Mouse (Mus musculus): ENCODE results near the gene Zfp574. TPM values are rescaled to one million over a fixed set of nuclear protein-coding genes. Genes with fewer than 3 reads are reported as not detected.

The Zfp574 gene
- polyA plus RNA-seq, 1 experiment from 2014 or later = 19.9 TPM

DNA sequence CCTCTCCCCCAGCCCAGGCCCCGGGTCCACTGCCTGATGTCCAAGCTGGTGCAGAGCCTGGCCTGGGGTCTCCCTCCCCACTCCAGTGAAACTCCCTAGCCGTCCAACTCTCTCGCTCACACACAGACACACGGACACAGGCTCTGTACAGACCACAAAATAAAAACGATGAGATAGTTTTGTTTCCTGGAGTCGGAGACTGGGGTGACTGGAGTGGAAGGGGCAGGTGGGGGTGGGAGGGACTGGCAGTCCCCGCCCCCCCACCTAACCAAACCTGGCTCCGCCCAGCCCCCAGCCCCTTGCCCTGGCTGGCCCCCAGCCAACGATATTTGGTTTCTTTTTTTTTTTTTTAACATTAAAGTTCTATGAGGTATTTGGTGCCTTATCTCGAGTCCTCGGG lies 16.6 kb downstream of the Zfp574 start:
- Histone ChIP-seq H3K27ac (ENCODE audit: low read depth, low read length) (peak overlapping the region; percentile 48; the same call in 1 of the 2 replicates), H3K4me3 (ENCODE audit: low read depth, low read length) (no peak overlapping the region), H3K9me3 (ENCODE audit: control insufficient read depth, low read length) (no peaks in the 10 kb centered on the region), H3K36me3 (ENCODE audit: control insufficient read depth, insufficient read depth, low read length) (peaks cover 2% of the 10 kb centered on the region; the same call in 1 of the 2 replicates), H3K4me1 (replicated peaks; ENCODE audit: control insufficient read depth, insufficient read depth, low read length) (peaks cover 8% of the 10 kb centered on the region; the same call in 1 of the 2 replicates), H3K9ac (ENCODE audit: low read depth, low read length) (no peak overlapping the region; the same call in 1 of the 2 replicates), H3K4me2 (replicated peaks; ENCODE audit: low read depth, low read length) (no peak overlapping the region), H3K27me3 (ENCODE audit: control insufficient read depth, insufficient read depth, low read length) (no peaks in the 10 kb centered on the region)
- ATAC-seq (ENCODE audit: low FRiP score) (no peak; the same call in none of the 2 replicates), DNase-seq (ENCODE audit: low spot score) (no peak)
- 22% methylated on average over 9 of the region's 11 CpGs for WGBS

GRCm38 (mm10) chr7:25089875-25090274 lies 17.5 kb downstream of the Zfp574 start:
- H3K27me3 ChIP-seq (ENCODE audit: control insufficient read depth, insufficient read depth, low read length) = no peaks in the 10 kb centered on the region
- DNase-seq (ENCODE audit: low spot score) (peak; percentile 32), ATAC-seq (ENCODE audit: low FRiP score) (no peak)
- no peak overlapping the region for H3K4me3 ChIP-seq (ENCODE audit: low read depth, low read length)
- H3K9me3 ChIP-seq (ENCODE audit: control insufficient read depth, low read length) = no peaks in the 10 kb centered on the region
- whole genome bisulfite sequencing = 13% methylated on average over 10 of the region's 10 CpGs
- peaks cover 8% of the 10 kb centered on the region; the same call in 1 of the 2 replicates for H3K4me1 ChIP-seq (replicated peaks; ENCODE audit: control insufficient read depth, insufficient read depth, low read length)
- H3K36me3 ChIP-seq (ENCODE audit: control insufficient read depth, insufficient read depth, low read length) = 0 out of 2 replicates have a peak, but pooled peaks cover 2% of the 10 kb centered on the region
- no peak overlapping the region for H3K27ac ChIP-seq (ENCODE audit: low read depth, low read length)
- no peak overlapping the region for H3K4me2 ChIP-seq (replicated peaks; ENCODE audit: low read depth, low read length)
- H3K9ac ChIP-seq (ENCODE audit: low read depth, low read length) = no peak overlapping the region

DNA sequence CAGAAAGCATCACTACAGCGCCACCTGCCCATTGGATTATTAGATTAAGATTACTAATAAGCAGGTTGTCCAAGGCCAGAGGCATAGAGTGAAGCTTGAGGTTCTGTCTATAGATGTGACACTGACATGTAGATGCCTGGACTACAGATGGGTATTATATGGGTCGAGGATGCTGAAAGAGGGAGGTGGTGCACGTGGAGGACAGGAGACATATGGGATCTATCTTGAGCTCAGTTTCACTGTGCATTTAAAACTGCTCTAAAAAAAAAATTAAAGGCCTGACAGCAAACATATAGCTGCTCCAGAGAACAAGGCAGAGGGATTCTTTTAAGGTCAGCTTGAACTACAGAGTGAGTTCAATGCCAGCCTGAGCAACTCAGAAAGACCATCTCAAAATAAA lies 25.8 kb downstream of the Zfp574 start:
- Histone ChIP-seq H3K4me1 (replicated peaks; ENCODE audit: control insufficient read depth, insufficient read depth, low read length) (no peaks in the 10 kb centered on the region), H3K36me3 (ENCODE audit: control insufficient read depth, insufficient read depth, low read length) (no peaks in the 10 kb centered on the region), H3K9me3 (ENCODE audit: control insufficient read depth, low read length) (no peaks in the 10 kb centered on the region), H3K9ac (ENCODE audit: low read depth, low read length) (no peak overlapping the region), H3K27me3 (ENCODE audit: control insufficient read depth, insufficient read depth, low read length) (no peaks in the 10 kb centered on the region), H3K4me2 (replicated peaks; ENCODE audit: low read depth, low read length) (no peak overlapping the region), H3K4me3 (ENCODE audit: low read depth, low read length) (no peak overlapping the region), H3K27ac (ENCODE audit: low read depth, low read length) (no peak overlapping the region)
- 80% methylated on average over 3 of the region's 3 CpGs for WGBS
- ATAC-seq (ENCODE audit: low FRiP score) (no peak), DNase-seq (ENCODE audit: low spot score) (no peak)

- Histone ChIP-seq H3K27ac (ENCODE audit: low read depth, low read length) (no peak overlapping the region), H3K4me2 (replicated peaks; ENCODE audit: low read depth, low read length) (no peak overlapping the region), H3K9ac (ENCODE audit: low read depth, low read length) (no peak overlapping the region), H3K4me1 (replicated peaks; ENCODE audit: control insufficient read depth, insufficient read depth, low read length) (no peaks in the 10 kb centered on the region), H3K27me3 (ENCODE audit: control insufficient read depth, insufficient read depth, low read length) (no peaks in the 10 kb centered on the region), H3K9me3 (ENCODE audit: control insufficient read depth, low read length) (no peaks in the 10 kb centered on the region), H3K36me3 (ENCODE audit: control insufficient read depth, insufficient read depth, low read length) (no peaks in the 10 kb centered on the region), H3K4me3 (ENCODE audit: low read depth, low read length) (no peak overlapping the region)
- ATAC-seq (ENCODE audit: low FRiP score) (no peak), DNase-seq (ENCODE audit: low spot score) (no peak)
- 54% methylated on average over 4 of the region's 4 CpGs for WGBS
Observed at GRCm38 (mm10) chr7:25099581-25099980, 27.2 kb downstream of the Zfp574 start.

DNA sequence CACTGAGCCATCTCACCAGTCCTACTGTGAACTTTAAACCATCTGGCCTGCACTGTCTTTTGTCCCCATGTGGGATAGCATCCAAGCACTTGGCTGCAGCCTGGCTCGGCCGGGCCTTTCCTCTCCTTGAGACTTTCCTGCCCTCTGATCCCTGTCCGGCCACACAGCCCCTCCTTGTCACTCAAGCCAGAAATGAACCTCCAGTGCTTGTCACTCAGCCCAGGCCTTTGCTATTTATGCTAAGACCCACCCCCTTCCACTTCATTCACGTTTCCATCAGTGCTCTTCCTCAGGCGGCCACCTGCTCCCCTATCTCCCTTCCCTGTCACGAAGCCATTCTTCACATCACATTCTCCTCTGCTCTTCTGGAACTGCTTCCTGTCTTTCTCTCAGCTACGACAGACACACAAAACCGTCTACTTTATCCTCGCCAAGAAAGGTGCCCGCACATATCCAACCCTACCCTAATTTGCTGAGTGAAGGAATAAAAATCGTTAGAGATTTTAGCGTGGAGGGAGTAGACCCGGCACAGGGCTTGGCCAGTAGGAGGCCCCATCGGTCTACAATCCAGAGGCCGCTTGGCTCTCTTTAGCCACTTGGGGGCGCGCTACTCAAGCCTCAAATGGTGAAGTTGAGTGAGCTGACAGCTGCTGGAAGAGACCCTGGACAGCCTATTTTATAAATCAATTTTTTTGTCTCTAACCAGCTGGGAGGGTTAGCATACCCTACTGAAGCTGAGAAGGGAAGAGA lies 33.2 kb downstream of the Zfp574 start:
- H3K4me2 ChIP-seq (replicated peaks; ENCODE audit: low read depth, low read length) = no peak overlapping the region
- 18% methylated on average over 17 of the region's 17 CpGs for WGBS
- ATAC-seq (ENCODE audit: low FRiP score) (peak; percentile 67), DNase-seq (ENCODE audit: low spot score) (peak; percentile 92)
- no peaks in the 10 kb centered on the region for H3K4me1 ChIP-seq (replicated peaks; ENCODE audit: control insufficient read depth, insufficient read depth, low read length)
- H3K36me3 ChIP-seq (ENCODE audit: control insufficient read depth, insufficient read depth, low read length) = no peaks in the 10 kb centered on the region
- no peaks in the 10 kb centered on the region for H3K27me3 ChIP-seq (ENCODE audit: control insufficient read depth, insufficient read depth, low read length)
- H3K27ac ChIP-seq (ENCODE audit: low read depth, low read length) = peak overlapping the region; percentile 58; the same call in 1 of the 2 replicates
- H3K4me3 ChIP-seq (ENCODE audit: low read depth, low read length) = no peak overlapping the region
- H3K9ac ChIP-seq (ENCODE audit: low read depth, low read length) = no peak overlapping the region
- H3K9me3 ChIP-seq (ENCODE audit: control insufficient read depth, low read length) = no peaks in the 10 kb centered on the region

- Histone ChIP-seq H3K4me3 (ENCODE audit: low read depth, low read length) (no peak overlapping the region), H3K4me1 (replicated peaks; ENCODE audit: control insufficient read depth, insufficient read depth, low read length) (no peaks in the 10 kb centered on the region), H3K27me3 (ENCODE audit: control insufficient read depth, insufficient read depth, low read length) (no peaks in the 10 kb centered on the region), H3K4me2 (replicated peaks; ENCODE audit: low read depth, low read length) (no peak overlapping the region), H3K9me3 (ENCODE audit: control insufficient read depth, low read length) (no peaks in the 10 kb centered on the region), H3K36me3 (ENCODE audit: control insufficient read depth, insufficient read depth, low read length) (no peaks in the 10 kb centered on the region), H3K27ac (ENCODE audit: low read depth, low read length) (peak overlapping the region; percentile 42; the same call in 1 of the 2 replicates), H3K9ac (ENCODE audit: low read depth, low read length) (no peak overlapping the region)
- WGBS = 48% methylated on average over 16 of the region's 17 CpGs
- DNase-seq (ENCODE audit: low spot score) (peak; percentile 25), ATAC-seq (ENCODE audit: low FRiP score) (peak; percentile 63)
Observed at GRCm38 (mm10) chr7:25106790-25107502, 34.6 kb downstream of the Zfp574 start.

DNA sequence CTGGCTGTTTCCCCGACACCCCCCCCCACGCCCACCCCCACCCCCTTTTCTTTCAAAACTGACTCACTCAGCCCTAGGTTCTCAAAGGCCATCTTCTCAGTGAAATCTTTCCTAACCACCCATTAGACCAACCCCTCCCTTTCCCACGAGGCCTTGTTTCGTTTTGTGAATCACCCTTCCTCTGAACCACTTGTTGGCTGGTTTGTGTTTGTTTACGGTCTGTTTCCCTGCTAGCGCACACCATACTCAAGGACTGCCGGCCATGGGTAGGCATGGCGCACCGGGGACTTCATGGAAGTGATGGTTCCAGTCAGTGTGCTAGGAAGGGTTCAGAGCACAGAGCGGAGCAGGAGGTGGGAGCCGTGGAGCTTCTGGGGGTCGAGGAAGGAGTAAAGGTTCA lies 37.0 kb downstream of the Zfp574 start:
- Histone ChIP-seq H3K4me3 (ENCODE audit: low read depth, low read length) (no peak overlapping the region), H3K9ac (ENCODE audit: low read depth, low read length) (no peak overlapping the region), H3K9me3 (ENCODE audit: control insufficient read depth, low read length) (no peaks in the 10 kb centered on the region), H3K27me3 (ENCODE audit: control insufficient read depth, insufficient read depth, low read length) (no peaks in the 10 kb centered on the region), H3K36me3 (ENCODE audit: control insufficient read depth, insufficient read depth, low read length) (no peaks in the 10 kb centered on the region), H3K27ac (ENCODE audit: low read depth, low read length) (no peak overlapping the region), H3K4me2 (replicated peaks; ENCODE audit: low read depth, low read length) (no peak overlapping the region), H3K4me1 (replicated peaks; ENCODE audit: control insufficient read depth, insufficient read depth, low read length) (no peaks in the 10 kb centered on the region)
- 84% methylated on average over 12 of the region's 12 CpGs for WGBS
- no peak for ATAC-seq (ENCODE audit: low FRiP score)
- DNase-seq (ENCODE audit: low spot score) = no peak

DNA sequence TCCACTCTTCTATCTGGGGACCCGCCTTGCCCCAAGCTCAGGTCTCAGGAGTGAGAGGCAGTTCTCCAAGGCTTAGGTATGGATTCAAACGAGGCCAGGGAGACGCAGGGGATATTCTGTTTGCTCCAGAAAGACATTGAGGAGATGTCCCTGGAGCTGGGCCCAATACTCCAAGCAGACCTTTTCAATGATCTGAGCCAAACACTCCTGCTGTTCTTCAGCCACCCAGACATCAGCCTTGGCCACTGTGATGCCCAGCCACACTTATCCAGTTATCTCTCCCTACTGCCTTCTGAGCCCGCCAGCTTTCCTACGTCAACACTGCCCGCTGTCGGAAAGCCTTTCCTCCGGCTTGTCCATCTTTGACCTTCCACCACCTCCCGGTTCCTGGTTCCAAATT lies 38.0 kb downstream of the Zfp574 start:
- Histone ChIP-seq H3K27ac (ENCODE audit: low read depth, low read length) (no peak overlapping the region), H3K9ac (ENCODE audit: low read depth, low read length) (no peak overlapping the region), H3K9me3 (ENCODE audit: control insufficient read depth, low read length) (no peaks in the 10 kb centered on the region), H3K27me3 (ENCODE audit: control insufficient read depth, insufficient read depth, low read length) (no peaks in the 10 kb centered on the region), H3K4me2 (replicated peaks; ENCODE audit: low read depth, low read length) (no peak overlapping the region), H3K4me1 (replicated peaks; ENCODE audit: control insufficient read depth, insufficient read depth, low read length) (no peaks in the 10 kb centered on the region), H3K4me3 (ENCODE audit: low read depth, low read length) (no peak overlapping the region), H3K36me3 (ENCODE audit: control insufficient read depth, insufficient read depth, low read length) (no peaks in the 10 kb centered on the region)
- ATAC-seq (ENCODE audit: low FRiP score) (no peak), DNase-seq (ENCODE audit: low spot score) (no peak)
- WGBS = 88% methylated on average over 9 of the region's 9 CpGs
